Mouse (Mus musculus): ENCODE measurements around the gene Cphx2. TPM values are rescaled to one million over a fixed set of nuclear protein-coding genes. Genes with fewer than 3 reads are reported as not detected.
"Not testable (repeated sequence)": the region's sequence is repeated elsewhere in the genome, so short reads cannot be mapped to it uniquely, and the experiment has no call there.

Gene Cphx2
- polyA plus RNA-seq (2014; fragmentation: Nextera tagmentation; extraction: Ambion mirVana) = not detected in 2 replicates

- H3K27me3 ChIP-seq (replicated peaks; ENCODE audit: control insufficient read depth, insufficient read depth, low read length); H3K9me3 ChIP-seq (replicated peaks; ENCODE audit: control insufficient read depth, low read length); H3K36me3 ChIP-seq (ENCODE audit: control insufficient read depth, insufficient read depth, low read length); H3K4me1 ChIP-seq (ENCODE audit: control insufficient read depth, insufficient read depth, low read length); H3K9ac ChIP-seq (ENCODE audit: low read length); DNase-seq (ENCODE audit: low spot score); H3K4me3 ChIP-seq (ENCODE audit: low read depth, low read length); ATAC-seq; H3K4me2 ChIP-seq (ENCODE audit: low read length); H3K27ac ChIP-seq (ENCODE audit: low read depth, low read length): not testable (repeated sequence)
- no CpG with 5 or more reads among the region's 6 CpGs for WGBS
These were observed at the start of gene Cphx2 for GRCm38 (mm10) chr14:26081216-26081615. Cphx2 (plus strand) TSS chr14:26081516.

- DNase-seq (ENCODE audit: low spot score); H3K4me2 ChIP-seq (ENCODE audit: low read length); H3K9me3 ChIP-seq (replicated peaks; ENCODE audit: control insufficient read depth, low read length); H3K27me3 ChIP-seq (replicated peaks; ENCODE audit: control insufficient read depth, insufficient read depth, low read length); H3K4me3 ChIP-seq (ENCODE audit: low read depth, low read length); H3K27ac ChIP-seq (ENCODE audit: low read depth, low read length); H3K4me1 ChIP-seq (ENCODE audit: control insufficient read depth, insufficient read depth, low read length); H3K36me3 ChIP-seq (ENCODE audit: control insufficient read depth, insufficient read depth, low read length); H3K9ac ChIP-seq (ENCODE audit: low read length); ATAC-seq: not testable (repeated sequence)
- WGBS = no CpG with 5 or more reads among the region's 3 CpGs
These were observed 47.0 kb upstream of the Cphx2 start for GRCm38 (mm10) chr14:26034364-26034763.

GRCm38 (mm10) chr14:26035439-26035838 is 45.9 kb upstream of the Cphx2 start:
- not testable (repeated sequence) for H3K27ac ChIP-seq (ENCODE audit: low read depth, low read length); H3K9ac ChIP-seq (ENCODE audit: low read length); H3K4me3 ChIP-seq (ENCODE audit: low read depth, low read length); H3K4me1 ChIP-seq (ENCODE audit: control insufficient read depth, insufficient read depth, low read length); H3K4me2 ChIP-seq (ENCODE audit: low read length); H3K9me3 ChIP-seq (replicated peaks; ENCODE audit: control insufficient read depth, low read length); H3K36me3 ChIP-seq (ENCODE audit: control insufficient read depth, insufficient read depth, low read length); ATAC-seq; H3K27me3 ChIP-seq (replicated peaks; ENCODE audit: control insufficient read depth, insufficient read depth, low read length); DNase-seq (ENCODE audit: low spot score)
- no CpG with 5 or more reads among the region's 6 CpGs for WGBS

DNA sequence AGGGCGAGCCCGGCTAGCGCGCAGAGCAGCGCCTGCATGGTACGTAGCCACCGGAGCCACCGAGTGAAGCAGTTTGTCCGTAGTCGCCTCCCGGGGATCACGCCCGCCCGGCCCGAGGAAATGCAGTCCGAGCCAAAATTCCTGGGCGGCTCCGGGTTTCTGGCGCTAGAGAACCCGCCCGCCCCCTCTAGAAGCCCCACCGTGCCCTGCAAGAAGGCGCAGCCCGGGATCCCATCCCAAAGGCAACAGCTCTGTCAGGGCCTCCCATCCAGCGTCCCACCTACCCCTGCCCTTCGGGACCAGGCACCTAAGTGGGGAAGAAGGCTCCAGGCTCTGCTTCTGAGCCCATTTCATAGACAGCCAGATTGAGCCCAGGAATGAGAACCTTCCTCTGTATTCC is 38.7 kb upstream of the Cphx2 start, which contains the start of gene Gm9780:
Gm9780 (minus strand) TSS at position 101 of the 400 bp plus-strand sequence.
- H3K27ac ChIP-seq (ENCODE audit: low read depth, low read length); H3K4me1 ChIP-seq (ENCODE audit: control insufficient read depth, insufficient read depth, low read length); H3K4me2 ChIP-seq (ENCODE audit: low read length); H3K4me3 ChIP-seq (ENCODE audit: low read depth, low read length); H3K9me3 ChIP-seq (replicated peaks; ENCODE audit: control insufficient read depth, low read length); DNase-seq (ENCODE audit: low spot score); H3K9ac ChIP-seq (ENCODE audit: low read length); ATAC-seq; H3K27me3 ChIP-seq (replicated peaks; ENCODE audit: control insufficient read depth, insufficient read depth, low read length); H3K36me3 ChIP-seq (ENCODE audit: control insufficient read depth, insufficient read depth, low read length): not testable (repeated sequence)
- no CpG with 5 or more reads among the region's 26 CpGs for WGBS

GRCm38 (mm10) chr14:26045007-26045406 is 36.3 kb upstream of the Cphx2 start:
- H3K9me3 ChIP-seq (replicated peaks; ENCODE audit: control insufficient read depth, low read length); H3K27ac ChIP-seq (ENCODE audit: low read depth, low read length); H3K9ac ChIP-seq (ENCODE audit: low read length); H3K4me3 ChIP-seq (ENCODE audit: low read depth, low read length); H3K4me2 ChIP-seq (ENCODE audit: low read length); H3K27me3 ChIP-seq (replicated peaks; ENCODE audit: control insufficient read depth, insufficient read depth, low read length); H3K36me3 ChIP-seq (ENCODE audit: control insufficient read depth, insufficient read depth, low read length); H3K4me1 ChIP-seq (ENCODE audit: control insufficient read depth, insufficient read depth, low read length); DNase-seq (ENCODE audit: low spot score): not testable (repeated sequence)
- WGBS = no CpG with 5 or more reads among the region's 5 CpGs
- peak; percentile 50; the same call in 1 of the 2 replicates for ATAC-seq

DNA sequence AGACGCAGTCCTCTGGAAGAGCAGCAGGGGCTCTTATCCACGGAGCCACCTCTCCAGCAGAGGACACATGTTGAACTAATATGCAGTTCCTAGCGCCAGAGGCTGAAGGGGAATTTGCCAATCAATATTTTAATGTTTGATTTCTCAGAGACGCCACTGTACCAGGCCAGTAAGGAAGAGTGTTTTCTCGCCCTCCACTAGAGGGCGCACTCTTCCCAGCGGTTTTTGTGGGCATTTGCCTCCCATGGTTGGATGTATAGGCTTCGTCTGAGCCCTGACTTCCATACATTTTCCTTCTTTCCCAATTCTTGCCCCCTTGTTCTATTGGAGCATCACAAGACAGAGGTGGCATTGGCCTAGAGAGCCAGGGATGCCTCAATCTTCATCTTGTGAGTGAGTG is 34.3 kb upstream of the Cphx2 start:
- not testable (repeated sequence) for H3K4me2 ChIP-seq (ENCODE audit: low read length); H3K4me3 ChIP-seq (ENCODE audit: low read depth, low read length); DNase-seq (ENCODE audit: low spot score); H3K4me1 ChIP-seq (ENCODE audit: control insufficient read depth, insufficient read depth, low read length); H3K9me3 ChIP-seq (replicated peaks; ENCODE audit: control insufficient read depth, low read length); H3K9ac ChIP-seq (ENCODE audit: low read length); H3K36me3 ChIP-seq (ENCODE audit: control insufficient read depth, insufficient read depth, low read length); ATAC-seq; H3K27me3 ChIP-seq (replicated peaks; ENCODE audit: control insufficient read depth, insufficient read depth, low read length); H3K27ac ChIP-seq (ENCODE audit: low read depth, low read length)
- WGBS = no CpG with 5 or more reads among the region's 8 CpGs

- not testable (repeated sequence) for H3K4me2 ChIP-seq (ENCODE audit: low read length); H3K9me3 ChIP-seq (replicated peaks; ENCODE audit: control insufficient read depth, low read length); DNase-seq (ENCODE audit: low spot score); H3K4me1 ChIP-seq (ENCODE audit: control insufficient read depth, insufficient read depth, low read length); H3K27ac ChIP-seq (ENCODE audit: low read depth, low read length); H3K4me3 ChIP-seq (ENCODE audit: low read depth, low read length); H3K9ac ChIP-seq (ENCODE audit: low read length); H3K27me3 ChIP-seq (replicated peaks; ENCODE audit: control insufficient read depth, insufficient read depth, low read length); ATAC-seq; H3K36me3 ChIP-seq (ENCODE audit: control insufficient read depth, insufficient read depth, low read length)
- WGBS = no CpG with 5 or more reads among the region's 9 CpGs
These were observed 32.5 kb upstream of the Cphx2 start for GRCm38 (mm10) chr14:26048767-26049166.

GRCm38 (mm10) chr14:26058184-26058583 is 23.1 kb upstream of the Cphx2 start:
- H3K4me1 ChIP-seq (ENCODE audit: control insufficient read depth, insufficient read depth, low read length); H3K9ac ChIP-seq (ENCODE audit: low read length); H3K27me3 ChIP-seq (replicated peaks; ENCODE audit: control insufficient read depth, insufficient read depth, low read length); H3K4me3 ChIP-seq (ENCODE audit: low read depth, low read length); H3K9me3 ChIP-seq (replicated peaks; ENCODE audit: control insufficient read depth, low read length); H3K4me2 ChIP-seq (ENCODE audit: low read length); DNase-seq (ENCODE audit: low spot score); H3K27ac ChIP-seq (ENCODE audit: low read depth, low read length); ATAC-seq; H3K36me3 ChIP-seq (ENCODE audit: control insufficient read depth, insufficient read depth, low read length): not testable (repeated sequence)
- no CpG with 5 or more reads among the region's 3 CpGs for whole genome bisulfite sequencing

DNA sequence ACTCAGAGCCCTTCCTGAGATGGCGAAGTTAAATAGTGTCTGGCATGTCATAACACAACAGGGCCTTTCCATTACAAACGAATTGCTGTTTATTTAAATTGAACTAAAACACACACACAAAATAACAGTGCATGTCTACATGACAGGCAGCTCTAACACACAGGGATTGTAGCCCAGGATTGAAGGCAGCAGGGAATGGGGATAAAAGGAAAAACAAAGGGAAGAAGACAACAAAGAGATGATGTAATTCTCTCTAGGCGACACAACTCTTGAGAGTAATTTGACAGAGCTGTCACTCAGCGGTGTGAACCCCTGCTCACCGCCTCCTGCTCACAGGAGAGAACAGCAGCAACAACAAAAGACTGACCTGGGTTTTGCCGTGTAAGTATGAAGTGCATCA is 22.0 kb upstream of the Cphx2 start:
- not testable (repeated sequence) for H3K4me3 ChIP-seq (ENCODE audit: low read depth, low read length); H3K9me3 ChIP-seq (replicated peaks; ENCODE audit: control insufficient read depth, low read length); H3K27ac ChIP-seq (ENCODE audit: low read depth, low read length); H3K9ac ChIP-seq (ENCODE audit: low read length); H3K27me3 ChIP-seq (replicated peaks; ENCODE audit: control insufficient read depth, insufficient read depth, low read length); DNase-seq (ENCODE audit: low spot score); ATAC-seq; H3K4me1 ChIP-seq (ENCODE audit: control insufficient read depth, insufficient read depth, low read length); H3K4me2 ChIP-seq (ENCODE audit: low read length); H3K36me3 ChIP-seq (ENCODE audit: control insufficient read depth, insufficient read depth, low read length)
- WGBS = no CpG with 5 or more reads among the region's 6 CpGs

All from forebrain, embryonic 14.5 days (tissue).